Mouse (Mus musculus) monocyte, adult 5-6 weeks (primary cell): Measurements from ENCODE around the gene Ccdc70. TPM values are rescaled to one million over a fixed set of nuclear protein-coding genes. Genes with fewer than 3 reads are reported as not detected.
"Not testable (repeated sequence)": the region's sequence is repeated elsewhere in the genome, so short reads cannot be mapped to it uniquely, and the experiment has no call there.

Source experiments
- ATAC-seq: fragments of 153-309, 156-312 bp; replicated peaks from 2 replicates; pipeline ENCODE4 v1.8.0; 2017; ENCODE audit warnings: mild to moderate bottlenecking; ENCODE audit not compliant: low TSS enrichment, insufficient number of reproducible peaks, severe bottlenecking, poor library complexity, low FRiP score
- total RNA-seq: library from RNA; stranded (forward); fragments of 200-1000, 200-491, 200-594 nt; gene quantifications from 3 replicates; pipeline ENCODE4 v1.2.3, GENCODE M21; 2017

Ccdc70 gene
- total RNA-seq = not detected in 3 replicates

DNA sequence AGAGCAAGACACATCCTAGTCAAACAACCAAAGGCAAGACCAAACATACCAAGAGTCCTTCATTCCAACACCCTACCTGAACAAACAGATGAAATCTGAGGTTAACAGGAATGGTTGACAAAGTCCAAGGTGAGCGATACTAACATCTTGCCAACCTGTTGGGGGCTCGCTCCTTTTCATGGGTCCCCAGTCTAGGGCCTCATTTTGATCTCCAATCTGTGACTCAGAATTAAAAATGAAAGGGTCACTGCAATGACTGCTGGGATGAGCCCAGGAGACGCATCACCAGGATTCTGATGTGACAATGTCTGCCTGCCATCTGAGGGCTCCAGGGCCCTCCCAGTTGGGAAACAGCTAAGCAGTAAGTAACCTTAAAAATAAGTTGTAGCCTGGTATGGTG lies at the start of gene Ccdc70:
Gene Ccdc70, plus strand, starts transcription at position 301 of the 400 bp plus-strand sequence.
- ATAC-seq = no peak

DNA sequence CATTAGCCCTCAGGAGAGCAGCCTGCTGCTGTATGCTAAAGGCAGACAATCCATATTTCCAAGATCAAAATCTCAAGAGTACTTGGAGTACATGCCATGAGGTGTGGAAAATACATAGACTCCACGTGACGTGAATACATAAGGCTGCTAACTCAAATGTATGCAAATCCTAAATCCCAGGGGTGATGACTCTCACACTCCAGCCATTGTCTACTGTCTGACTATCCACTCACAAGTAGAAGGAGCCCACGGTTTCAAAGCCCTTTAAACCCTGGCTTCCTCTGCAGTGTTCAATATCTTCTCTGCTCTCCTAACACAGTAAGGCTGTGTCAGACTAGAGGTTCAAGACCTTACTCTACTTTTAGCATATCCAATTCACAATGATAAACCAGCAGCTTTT lies 38.8 kb upstream of the Ccdc70 start:
- not testable (repeated sequence) for ATAC-seq

DNA sequence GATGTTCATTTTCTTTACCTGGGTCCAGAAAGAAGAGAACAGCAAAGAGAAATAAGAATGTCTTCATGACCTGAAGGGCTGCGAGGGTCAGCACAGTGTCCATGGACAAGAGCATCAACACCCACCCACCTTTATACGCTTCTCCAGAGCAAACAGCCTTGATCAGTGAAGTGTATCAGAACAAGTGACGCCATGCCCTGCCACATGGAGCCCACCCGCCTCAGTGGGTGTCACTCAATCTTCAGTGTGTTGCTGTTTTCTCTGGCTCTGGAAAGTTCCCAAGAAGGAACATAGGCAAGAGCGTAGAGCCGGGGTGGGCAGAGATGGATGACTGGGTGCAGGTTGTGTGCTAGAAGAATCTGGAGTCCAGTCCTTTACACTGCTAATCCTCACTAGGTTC lies 37.0 kb upstream of the Ccdc70 start, which contains the start of gene Defb15:
Gene Defb15, minus strand, starts transcription at position 101 of the 400 bp plus-strand sequence.
- no peak for ATAC-seq

DNA sequence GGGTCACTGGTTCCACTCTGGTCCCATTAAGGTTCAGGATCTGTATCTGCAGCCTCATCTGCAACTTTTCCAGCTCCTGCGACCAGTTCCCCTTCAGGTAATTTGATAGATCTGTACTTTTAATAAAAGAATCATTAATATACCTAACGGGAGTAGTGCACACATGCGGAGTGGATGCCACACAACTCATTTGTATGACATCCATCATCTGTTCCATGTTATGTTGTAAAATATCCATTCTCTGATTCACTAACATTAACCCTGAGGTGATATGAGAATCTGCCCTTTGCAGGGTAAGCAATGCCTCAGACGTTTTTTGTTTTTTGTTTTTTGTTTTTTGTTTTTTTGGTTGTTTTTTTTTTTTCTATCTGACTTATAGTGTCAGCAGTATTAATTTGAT lies 31.5 kb upstream of the Ccdc70 start, which contains the start of gene Defb35:
Gene Defb35, plus strand, starts transcription at position 301 of the 400 bp plus-strand sequence.
- ATAC-seq = not testable (repeated sequence)

DNA sequence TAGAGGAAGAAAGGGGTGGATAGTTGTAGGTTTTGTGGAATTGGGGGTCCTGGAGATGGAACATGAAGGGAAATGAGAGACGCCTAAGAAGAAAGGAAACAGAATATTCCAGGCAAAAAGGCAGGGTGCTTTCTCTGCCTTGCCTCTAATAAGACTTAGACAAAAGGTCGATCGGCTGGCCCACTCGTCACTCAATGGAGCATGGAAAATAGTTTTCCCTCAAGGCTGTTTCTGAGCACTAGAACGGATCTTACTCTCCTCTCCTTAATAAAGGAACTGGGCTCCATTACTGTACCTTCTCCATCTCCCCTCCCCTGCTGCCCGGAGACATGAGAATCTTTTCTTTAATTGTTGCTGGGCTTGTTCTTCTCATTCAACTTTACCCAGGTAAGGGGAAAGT lies 23.1 kb upstream of the Ccdc70 start, which contains the start of gene Defb13:
Gene Defb13, plus strand, starts transcription at position 301 of the 400 bp plus-strand sequence.
- no peak for ATAC-seq

DNA sequence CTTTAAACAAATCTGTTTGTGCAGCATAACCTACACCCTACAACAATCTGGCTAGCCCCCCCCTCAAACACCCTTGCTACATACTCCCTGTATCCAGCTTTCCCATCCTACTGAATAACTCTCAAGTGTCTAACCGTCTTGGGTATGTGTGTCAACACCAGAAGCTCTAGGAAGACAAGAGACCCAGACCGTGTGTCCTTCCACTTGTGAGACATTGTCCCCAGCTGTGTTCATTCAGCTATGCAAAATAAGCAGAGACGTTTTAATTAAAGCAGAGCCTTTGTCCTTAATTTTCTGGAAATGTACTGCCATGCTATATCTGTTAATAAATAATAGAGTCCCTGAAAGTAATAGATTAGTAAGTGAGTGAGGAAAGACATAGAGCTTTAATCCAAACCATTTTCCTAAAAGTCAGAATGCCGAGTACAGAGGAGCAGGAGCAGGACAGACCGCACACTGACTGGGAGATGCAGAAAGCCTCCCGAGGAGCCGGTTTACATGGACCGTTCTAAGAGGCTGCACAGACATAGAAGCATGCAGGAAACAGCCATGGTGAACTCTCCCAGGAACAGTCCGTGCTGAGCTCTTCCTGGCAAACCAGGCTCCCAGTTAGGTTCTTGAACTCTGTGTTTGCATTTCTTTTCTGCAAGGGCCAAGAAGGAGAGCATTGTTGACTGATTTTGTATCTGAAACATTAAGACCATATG lies 22.1 kb upstream of the Ccdc70 start:
- no peak for ATAC-seq

DNA sequence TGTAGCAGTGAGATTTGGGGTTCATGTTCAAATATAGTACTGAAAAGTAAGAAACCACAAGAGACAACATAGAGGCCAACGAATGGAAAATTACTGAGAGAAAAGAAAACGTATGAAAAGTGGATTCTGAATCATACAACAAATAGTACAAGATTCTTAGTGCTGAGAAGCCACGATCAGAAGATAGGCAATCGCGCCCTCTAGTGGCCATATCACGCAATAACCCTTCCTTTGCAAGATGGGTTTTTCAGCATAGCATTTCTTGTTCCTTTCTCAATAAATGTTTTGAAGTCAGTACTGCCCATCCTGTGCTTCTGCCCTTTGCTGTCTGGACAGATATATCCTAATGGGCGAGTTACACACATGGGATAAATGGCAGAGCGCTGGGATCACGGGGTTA lies 14.3 kb upstream of the Ccdc70 start:
- ATAC-seq = no peak

DNA sequence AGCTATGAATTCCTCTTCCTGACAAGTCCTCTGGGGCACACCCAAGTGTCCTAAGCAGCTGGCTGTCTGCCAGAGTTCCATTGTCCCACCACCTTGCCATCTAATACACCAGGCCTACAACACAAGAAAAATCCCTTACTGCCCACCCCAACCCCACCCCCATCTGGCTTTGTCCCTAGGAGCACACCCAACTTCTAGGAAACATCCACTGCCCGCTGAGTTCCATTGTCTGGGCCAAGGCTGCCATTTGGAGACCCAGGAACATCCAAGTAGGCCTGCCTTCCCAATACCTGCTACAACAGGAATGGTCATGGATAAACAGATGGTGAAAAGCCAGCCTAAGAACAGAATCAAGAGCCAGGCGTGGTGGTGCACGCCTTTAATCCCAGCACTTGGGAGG lies 13.2 kb upstream of the Ccdc70 start:
- ATAC-seq = no peak

DNA sequence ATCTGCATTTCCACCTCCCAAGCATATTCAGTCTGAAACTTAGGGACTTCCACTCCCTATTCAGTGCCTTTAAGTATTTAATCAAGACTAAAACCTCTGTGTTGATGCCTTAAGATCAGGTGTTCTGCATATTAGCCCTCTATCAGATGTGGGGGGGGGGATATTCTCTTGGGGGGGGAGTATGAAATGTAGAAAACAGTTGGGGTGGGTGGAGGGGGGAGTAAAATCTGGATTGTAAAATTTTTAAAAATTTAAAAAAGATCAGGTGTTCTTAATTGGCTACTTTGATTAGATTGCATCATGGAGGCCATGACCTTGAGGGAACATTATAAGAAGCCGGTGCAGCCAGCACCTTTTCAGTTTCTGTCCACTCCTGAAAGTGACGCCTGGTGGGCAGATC lies 11.2 kb upstream of the Ccdc70 start, which contains the start of gene Fam90a1a:
Gene Fam90a1a, plus strand, starts transcription at position 301 of the 400 bp plus-strand sequence.
- ATAC-seq = no peak

DNA sequence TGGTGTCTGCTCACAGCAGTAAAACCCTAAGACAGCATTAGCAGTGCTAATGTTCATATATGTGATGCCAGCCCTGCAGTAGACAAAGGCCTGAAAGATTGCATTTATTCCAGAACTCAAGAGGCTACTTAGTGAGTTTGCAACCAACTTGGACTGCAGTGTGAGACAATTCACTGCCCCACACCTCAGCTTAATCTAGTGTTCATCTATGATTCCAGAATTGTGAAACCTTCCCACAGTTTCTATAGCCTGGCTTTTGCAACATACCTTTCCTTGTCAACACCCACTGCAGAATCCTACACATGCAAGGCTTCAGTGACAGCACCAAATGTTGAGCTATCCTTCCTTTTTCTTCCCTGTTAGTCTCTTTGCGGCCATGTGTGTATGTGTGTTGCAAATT lies 2.9 kb upstream of the Ccdc70 start:
- ATAC-seq = no peak

DNA sequence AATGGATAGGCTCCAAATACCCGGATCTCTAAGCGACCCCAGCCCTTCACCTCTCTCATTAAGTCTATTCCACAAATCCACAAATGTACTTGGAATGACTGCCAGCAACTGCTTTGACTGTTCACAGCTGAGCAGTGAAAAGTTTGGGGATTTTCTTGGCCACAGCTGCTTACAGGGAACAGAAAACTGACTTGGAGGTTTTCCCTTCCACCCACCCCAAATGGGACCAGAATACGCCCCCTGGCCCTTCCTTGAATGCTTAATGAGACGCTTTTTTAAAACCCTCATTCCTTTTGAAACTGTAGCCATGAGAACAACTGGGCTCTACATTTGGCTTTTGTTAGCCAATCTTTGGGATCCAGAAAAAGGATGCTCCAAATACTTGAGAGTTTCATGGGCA lies 8.6 kb downstream of the Ccdc70 start:
- ATAC-seq = no peak

DNA sequence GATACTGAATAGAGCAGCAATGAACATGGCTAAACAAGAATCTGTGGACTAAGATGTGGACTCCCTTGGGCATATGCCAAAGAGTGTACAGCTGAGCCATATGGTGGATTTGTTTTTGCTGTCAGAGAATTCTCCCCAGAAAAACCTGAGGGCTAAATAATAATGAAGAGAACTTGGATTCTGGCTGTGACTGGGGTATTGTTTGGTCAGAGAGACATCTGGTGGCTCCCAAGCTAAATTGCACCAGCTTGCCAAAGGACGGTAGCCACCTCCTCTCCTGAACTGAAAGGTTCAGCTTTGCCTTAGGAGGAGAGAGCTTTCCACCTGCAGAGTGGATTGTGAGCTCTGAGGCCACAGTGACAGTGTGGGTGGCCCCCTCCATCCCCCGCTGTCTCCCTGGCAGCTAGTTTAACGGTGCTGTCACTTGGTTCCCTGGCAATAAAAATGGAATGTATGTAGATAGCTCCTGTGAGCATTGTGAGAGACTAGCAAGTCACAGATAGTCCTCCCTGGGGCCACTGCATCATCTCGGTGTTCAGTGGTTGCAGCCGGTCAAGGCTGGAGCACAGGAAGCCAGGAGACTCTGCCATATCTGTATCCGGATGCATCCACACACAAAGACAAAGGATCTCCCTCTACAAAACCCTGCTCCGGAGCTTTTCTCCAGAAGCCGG lies 12.2 kb downstream of the Ccdc70 start:
- ATAC-seq = no peak

DNA sequence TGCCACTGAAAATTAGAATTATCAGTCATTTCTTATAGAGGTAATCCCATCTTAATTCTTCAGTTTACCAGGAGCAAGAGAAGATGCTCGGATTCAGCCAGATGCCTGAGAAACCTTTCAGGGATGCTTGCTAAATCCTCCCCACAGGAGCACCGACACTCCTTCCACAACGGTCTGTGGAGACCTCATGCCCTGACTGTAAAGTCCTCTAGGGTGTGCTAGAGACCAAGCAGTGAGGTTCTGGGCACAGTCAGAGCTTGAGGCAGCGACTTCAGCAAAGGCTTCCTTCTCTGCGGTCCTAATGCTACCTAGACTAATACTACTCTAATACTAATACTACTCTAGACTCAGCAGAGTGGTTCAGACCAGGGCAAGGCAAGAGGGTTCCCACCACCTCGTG lies 22.6 kb downstream of the Ccdc70 start:
- ATAC-seq = no peak

DNA sequence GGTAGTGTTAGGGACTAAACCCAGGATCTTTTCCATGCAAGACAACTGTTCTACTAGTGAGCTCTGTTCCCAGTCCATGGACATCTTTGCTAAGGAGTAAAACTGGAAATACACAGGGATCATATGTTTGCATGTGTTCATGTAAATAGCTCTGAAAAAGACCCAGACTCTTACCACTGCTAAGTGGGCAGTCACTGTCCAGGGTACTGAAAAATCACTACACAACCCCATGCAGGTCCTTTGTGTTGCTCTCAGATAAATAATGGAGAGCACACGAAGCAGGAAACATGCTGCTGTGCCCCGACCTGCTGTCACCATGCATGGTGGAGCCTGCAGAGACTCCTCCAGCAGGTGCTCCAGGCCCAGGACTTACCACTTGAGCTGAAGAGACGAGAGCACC lies 25.6 kb downstream of the Ccdc70 start:
- no peak for ATAC-seq

DNA sequence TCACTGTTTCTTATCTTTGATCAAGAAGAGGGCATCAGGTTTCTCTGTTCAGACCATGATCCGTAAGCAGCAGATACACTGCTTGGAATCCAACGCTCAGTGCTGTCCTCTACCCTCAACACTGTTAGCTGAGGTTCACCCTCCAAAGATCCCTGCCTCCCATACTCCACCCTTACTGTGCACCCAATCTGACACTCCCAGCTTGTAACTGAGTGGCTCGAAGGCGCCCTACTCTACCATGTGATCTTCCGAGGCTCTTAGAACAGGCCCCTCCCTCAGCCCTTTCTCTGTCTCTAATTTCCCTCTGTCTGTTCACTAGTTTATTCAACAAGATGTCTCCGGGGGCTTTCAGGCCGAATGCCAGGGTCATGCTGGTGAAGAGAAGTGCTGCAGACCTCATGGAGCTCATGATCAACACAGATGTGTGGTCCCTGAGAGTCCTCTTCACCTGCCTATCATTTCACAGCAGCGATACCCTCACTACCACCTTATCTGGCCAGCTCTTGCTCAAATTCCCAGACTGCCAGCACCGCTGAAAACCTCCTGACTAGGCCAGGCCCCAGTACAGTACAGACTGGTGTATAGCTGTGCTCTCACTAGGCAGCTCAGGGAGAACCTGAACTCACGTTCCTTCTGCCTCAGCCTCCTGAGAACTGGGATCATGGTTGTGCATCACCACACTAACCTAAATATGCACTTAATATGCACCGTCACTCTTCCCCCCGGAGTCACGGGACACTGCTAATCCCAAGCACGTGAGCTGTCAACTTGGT lies 35.4 kb downstream of the Ccdc70 start:
- no peak for ATAC-seq

DNA sequence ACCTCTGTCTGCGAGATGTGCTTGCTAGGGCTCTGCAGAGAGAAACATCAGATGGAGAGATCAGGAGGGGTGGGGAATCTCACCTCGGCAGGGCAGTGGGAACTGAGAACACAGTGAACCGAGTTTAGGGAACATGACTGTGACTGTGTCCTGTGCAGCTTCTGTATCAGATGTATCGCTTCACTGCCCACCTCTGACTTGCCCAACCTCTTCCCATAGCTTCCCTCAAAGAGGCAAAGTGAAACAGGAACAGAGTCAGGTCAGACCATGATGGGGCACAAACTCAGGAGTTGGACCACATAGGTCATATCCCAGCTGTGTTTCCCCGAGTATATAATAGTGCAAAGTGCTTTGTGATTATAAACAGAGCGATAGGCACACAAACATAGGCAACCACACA lies 36.8 kb downstream of the Ccdc70 start:
- no peak for ATAC-seq

DNA sequence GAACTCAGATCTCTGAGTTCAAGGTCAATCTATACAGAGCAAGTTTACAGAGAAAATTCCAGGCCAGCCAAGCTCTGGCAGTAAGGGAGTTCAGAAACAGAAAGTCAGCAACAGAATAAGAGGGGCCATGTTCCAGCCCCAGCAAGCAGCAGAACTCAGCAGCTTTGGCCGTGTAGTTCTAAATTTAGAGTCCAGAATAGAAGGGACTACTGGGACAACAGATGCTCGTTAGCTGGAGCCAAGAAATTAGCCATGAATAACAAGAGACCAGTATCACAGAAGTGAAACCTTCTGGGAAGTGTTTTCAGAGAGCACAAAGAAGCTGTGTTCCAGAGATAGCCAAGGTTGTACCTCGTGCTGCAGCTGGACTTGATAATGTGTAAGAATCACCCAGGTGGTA lies 39.8 kb downstream of the Ccdc70 start:
- no peak for ATAC-seq

DNA sequence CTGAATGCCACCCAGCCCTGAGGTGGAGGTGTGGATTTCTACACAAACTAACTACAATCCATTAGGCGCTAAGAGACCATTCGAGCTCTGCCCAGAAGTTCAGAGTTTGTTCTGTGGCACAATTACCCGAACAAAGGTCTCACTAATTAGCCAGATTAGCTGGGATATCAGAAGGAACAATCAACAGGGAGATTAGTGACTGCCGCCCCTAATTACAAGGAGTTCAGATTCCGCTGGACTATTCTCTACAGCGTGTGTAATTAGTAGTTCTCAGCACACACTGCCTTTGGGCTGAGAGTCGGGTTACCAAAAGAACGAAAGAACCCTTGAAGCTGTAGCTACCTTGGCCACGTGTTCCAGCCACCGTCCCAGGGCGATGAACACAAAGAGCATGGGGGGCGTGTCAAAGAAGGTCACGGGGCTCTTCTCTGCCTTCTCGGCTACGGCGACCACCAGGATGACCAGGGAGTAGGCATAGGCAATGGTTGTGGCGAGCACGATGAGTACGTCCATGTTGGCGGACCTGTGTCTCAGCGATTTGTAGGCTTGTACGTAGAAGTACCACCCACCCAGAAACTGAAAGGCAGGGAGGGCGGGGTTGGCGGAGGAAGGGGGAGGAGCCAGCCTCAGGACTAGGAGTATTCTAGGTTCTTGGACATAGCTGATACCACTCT lies 43.6 kb downstream of the Ccdc70 start:
- ATAC-seq = no peak; the same call in 1 of the 2 replicates

DNA sequence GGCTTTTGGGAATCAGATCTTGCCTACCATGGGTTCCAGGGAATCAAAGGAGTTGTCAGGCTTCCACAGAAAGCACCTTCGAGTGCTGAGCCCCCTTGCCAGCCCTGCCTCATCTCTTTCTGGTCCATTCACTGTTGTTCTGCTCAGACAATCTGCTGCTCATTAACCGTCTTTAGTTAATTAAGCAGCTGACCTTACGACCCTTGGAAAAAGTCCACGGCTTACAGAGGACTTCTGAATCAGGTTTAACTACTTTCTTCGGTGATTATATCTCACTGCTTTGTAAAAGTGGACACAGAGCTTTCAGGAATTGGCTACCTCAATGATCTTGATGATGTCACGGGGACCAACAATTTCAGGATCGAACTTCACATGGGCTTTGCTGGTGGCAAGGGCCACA lies 48.2 kb downstream of the Ccdc70 start:
- no peak for ATAC-seq
